17 mouse cellular contexts compared by ENCODE assay signal in genomic region chr16:42370148-42370547, GRCm38 (mm10). TPM values are rescaled to one million over a fixed set of nuclear protein-coding genes. Genes with fewer than 3 reads are reported as not detected.
DNase-seq lines count a peak whose midpoint lies in the region; ATAC-seq lines count a peak whose summit lies in the region.
"Had no signal": no experiment of that assay in that cellular context is flagged by ENCODE, and none has a peak within 500 bp of the region (broad histone marks: within the 10 kb centered on the region; RNA-seq: fewer than 3 reads in every experiment).

No protein-coding gene starts in this region.

- H3K27ac ChIP-seq in forebrain, embryonic 15.5 days (replicated peaks): no peak overlapping the region
- no peak overlapping the region for H3K27ac ChIP-seq in forebrain, embryonic 12.5 days
- H3K27ac ChIP-seq in neural tube, embryonic 15.5 days (replicated peaks): peak overlapping the region; percentile 56
- H3K27ac ChIP-seq: lung, embryonic 15.5 days; stomach, embryonic 15.5 days had no signal

- no peaks in the 10 kb centered on the region for H3K4me1 ChIP-seq in forebrain, embryonic 15.5 days
- H3K4me1 ChIP-seq in forebrain, embryonic 12.5 days: peaks cover 4% of the 10 kb centered on the region; the same call in 1 of the 2 replicates
- peaks cover 7% of the 10 kb centered on the region for H3K4me1 ChIP-seq in neural tube, embryonic 15.5 days
- H3K4me1 ChIP-seq: lung, embryonic 15.5 days; stomach, embryonic 15.5 days had no signal

- 62% methylated on average over 6 of the region's 6 CpGs for WGBS in forebrain, embryonic 15.5 days
- 70% methylated on average over 6 of the region's 6 CpGs for WGBS in forebrain, embryonic 12.5 days
- WGBS in neural tube, embryonic 15.5 days: 49% methylated on average over 6 of the region's 6 CpGs

- H3K9ac ChIP-seq in forebrain, embryonic 15.5 days (replicated peaks): no peak overlapping the region
- H3K9ac ChIP-seq in forebrain, embryonic 12.5 days: no peak overlapping the region
- H3K9ac ChIP-seq in neural tube, embryonic 15.5 days (replicated peaks): no peak overlapping the region
- H3K9ac ChIP-seq: lung, embryonic 15.5 days; stomach, embryonic 15.5 days had no signal

- peak; percentile 18 for DNase-seq in retina, postnatal 1 day
- no peak for DNase-seq in retina, embryonic 14.5 days (ENCODE audit: low spot score)
- DNase-seq in layer of hippocampus, postnatal 10 days (ENCODE audit: low spot score in 2 of 2): peak; percentile 8 to 21
- no peak for DNase-seq in gastrocnemius, postnatal 4 days (ENCODE audit: low spot score in 2 of 2)
- no peak for DNase-seq in c-Kit-positive CD71-positive TER-119-positive erythroid progenitor cells, embryonic 14.5 days (ENCODE audit: low spot score)
- DNase-seq: adrenal gland, postnatal 36 days; cerebellum, adult 18-20 months; kidney, postnatal 36 days; thymus, postnatal 36 days had no signal

- no peak overlapping the region for H3K4me3 ChIP-seq in forebrain, embryonic 15.5 days
- no peak overlapping the region for H3K4me3 ChIP-seq in forebrain, embryonic 12.5 days (replicated peaks)
- no peak overlapping the region for H3K4me3 ChIP-seq in neural tube, embryonic 15.5 days (replicated peaks)
- H3K4me3 ChIP-seq: lung, embryonic 15.5 days; stomach, embryonic 15.5 days had no signal

- H3K36me3 ChIP-seq in forebrain, embryonic 15.5 days: no peaks in the 10 kb centered on the region
- H3K36me3 ChIP-seq in forebrain, embryonic 12.5 days (replicated peaks): no peaks in the 10 kb centered on the region
- H3K36me3 ChIP-seq in neural tube, embryonic 15.5 days: no peaks in the 10 kb centered on the region
- H3K36me3 ChIP-seq: lung, embryonic 15.5 days; stomach, embryonic 15.5 days had no signal

- H3K4me2 ChIP-seq in forebrain, embryonic 15.5 days (replicated peaks): no peak overlapping the region
- H3K4me2 ChIP-seq in forebrain, embryonic 12.5 days: no peak overlapping the region
- no peak overlapping the region for H3K4me2 ChIP-seq in neural tube, embryonic 15.5 days
- H3K4me2 ChIP-seq: lung, embryonic 15.5 days; stomach, embryonic 15.5 days had no signal

- H3K9me3 ChIP-seq in forebrain, embryonic 15.5 days: no peaks in the 10 kb centered on the region
- no peaks in the 10 kb centered on the region for H3K9me3 ChIP-seq in forebrain, embryonic 12.5 days
- no peaks in the 10 kb centered on the region for H3K9me3 ChIP-seq in neural tube, embryonic 15.5 days (replicated peaks)
- H3K9me3 ChIP-seq: lung, embryonic 15.5 days; stomach, embryonic 15.5 days had no signal

- peak; percentile 63 for ATAC-seq in forebrain, embryonic 15.5 days (replicated peaks)
- ATAC-seq in forebrain, embryonic 12.5 days (ENCODE audit: low FRiP score): no peak
- peak; percentile 57; the same call in 1 of the 2 replicates for ATAC-seq in neural tube, embryonic 15.5 days (ENCODE audit: low FRiP score)
- ATAC-seq: intestine, postnatal 0 days had no signal

- H3K27me3 ChIP-seq in forebrain, embryonic 15.5 days: no peaks in the 10 kb centered on the region
- H3K27me3 ChIP-seq in forebrain, embryonic 12.5 days: no peaks in the 10 kb centered on the region
- no peaks in the 10 kb centered on the region for H3K27me3 ChIP-seq in neural tube, embryonic 15.5 days (replicated peaks)
- H3K27me3 ChIP-seq: lung, embryonic 15.5 days; stomach, embryonic 15.5 days had no signal

RNA-seq across cellular contexts. Expression of gene Gap43, which starts 29.7 kb away (rescaled TPM):
- 699 and 719 TPM in 2 replicates for polyA plus RNA-seq in forebrain, embryonic 15.5 days (2015; fragmentation: Nextera tagmentation; extraction: Ambion mirVana)
- 208 and 225 TPM in 2 replicates for polyA plus RNA-seq in forebrain, embryonic 12.5 days (2016; fragmentation: Nextera tagmentation; extraction: Ambion mirVana)
- total RNA-seq in layer of hippocampus, postnatal 10 days (2021): 100 to 1,000 TPM; 909 to 966 TPM
- polyA plus RNA-seq in neural tube, embryonic 15.5 days (2015; fragmentation: Nextera tagmentation; extraction: Ambion mirVana): 1,138 and 1,419 TPM in 2 replicates
- 10 to 100 TPM; 26.0 to 29.6 TPM for total RNA-seq in gastrocnemius, postnatal 4 days (2021)
- total RNA-seq: megakaryocyte-erythroid progenitor cell, adult 5-6 weeks; neutrophil, adult 5-6 weeks had no signal

Comparison
In these comparisons a context has a peak if more than half of its experiments do, and no peak if none do; other contexts are left out.
1. DNase-seq: peak in retina, postnatal 1 day (single experiment) and layer of hippocampus, postnatal 10 days (2 of 2); none in retina, embryonic 14.5 days (single experiment), gastrocnemius, postnatal 4 days (0 of 2) and c-Kit-positive CD71-positive TER-119-positive erythroid progenitor cells, embryonic 14.5 days (single experiment).